Mouse (Mus musculus) adrenal gland, adult 10 weeks (tissue): ENCODE measurements around the gene Vmn1r224. TPM values are rescaled to one million over a fixed set of nuclear protein-coding genes. Genes with fewer than 3 reads are reported as not detected.

Source experiments
- polyA plus RNA-seq: library from polyadenylated mRNA; stranded (reverse); fragments of 350-450 nt; fragmentation: Illumina TruSeq; extraction: RNeasy Lipid Tissue Mini Kit (QIAGEN cat#74804); gene quantifications from one replicate; pipeline ENCODE4 v1.2.3, GENCODE M21; 2014; ENCODE audit warnings: low read depth, low replicate concordance

The Vmn1r224 gene
- not detected for polyA plus RNA-seq

GRCm38 (mm10) chr17:20413846-20414245 lies at the start of gene Vmn1r224:
Gene Vmn1r224, plus strand, starts transcription at chr17:20414146.

Other genes with a start within 250 kb of the Vmn1r224 start
- gene Fpr-rs6, start 231.0 kb upstream of the Vmn1r224 start, polyA plus RNA-seq = not detected
- gene Vmn2r105, start 179.1 kb upstream of the Vmn1r224 start, polyA plus RNA-seq = not detected
- not detected for gene Vmn2r106, start 128.6 kb upstream of the Vmn1r224 start, polyA plus RNA-seq
- gene Vmn2r107, start 68.9 kb upstream of the Vmn1r224 start, polyA plus RNA-seq = not detected
- gene Vmn2r108, start 67.2 kb downstream of the Vmn1r224 start, polyA plus RNA-seq = not detected
- gene Vmn1r225, start 84.0 kb downstream of the Vmn1r224 start, polyA plus RNA-seq = not detected
- gene Vmn2r109, start 150.6 kb downstream of the Vmn1r224 start, polyA plus RNA-seq = not detected
- gene Vmn2r110, start 182.3 kb downstream of the Vmn1r224 start, polyA plus RNA-seq = not detected
- gene Fpr-rs3, start 210.7 kb downstream of the Vmn1r224 start, polyA plus RNA-seq = not detected